ENCODE assay signal across 35 mouse cellular contexts in the genomic region with DNA sequence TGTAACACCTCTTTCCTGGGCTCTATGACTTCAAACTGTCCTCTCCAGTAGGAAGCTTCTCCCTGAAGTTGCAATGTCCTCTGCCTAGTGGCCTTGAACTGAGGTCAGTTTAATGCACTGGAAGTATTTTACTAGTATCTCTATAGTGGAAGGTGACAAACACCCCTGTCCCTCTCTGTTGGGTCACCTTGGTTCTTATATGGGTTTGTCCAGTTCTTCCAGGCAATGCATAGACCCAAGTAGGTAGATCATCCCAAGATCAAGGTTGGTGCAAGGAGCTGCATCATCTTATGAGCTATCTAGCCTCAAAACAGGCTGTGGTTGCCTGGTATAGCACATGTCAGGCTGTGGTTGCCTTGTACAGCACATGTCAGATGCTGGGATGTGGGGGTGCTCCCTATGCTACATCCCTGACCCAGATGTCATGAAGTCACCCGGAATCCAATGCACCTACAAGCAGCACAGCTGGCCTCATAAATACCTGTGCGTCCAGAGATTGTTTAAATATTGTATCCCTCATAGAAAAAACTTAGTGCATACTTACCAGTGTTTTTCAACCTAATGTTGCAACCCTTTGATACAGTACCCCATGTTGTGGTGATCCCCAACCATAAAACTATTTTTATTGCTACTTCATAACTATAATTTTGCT.
"Had no signal": no experiment of that assay in that cellular context is flagged by ENCODE, and none has a peak within 500 bp of the region (broad histone marks: within the 10 kb centered on the region; RNA-seq: fewer than 3 reads in every experiment).

No protein-coding gene starts in this region.

- DNase-seq: heart, postnatal 10 days; heart, postnatal 14 days; heart, postnatal 36 days; heart, postnatal 4 days; kidney, adult 11 months; kidney, adult 18-20 months; kidney, adult 2 months; kidney, adult 8-10 months; kidney, adult 9 months; kidney, postnatal 10 days; kidney, postnatal 14 days; kidney, postnatal 25 days; kidney, postnatal 36 days; kidney, postnatal 4 days; layer of hippocampus, adult 9-11 months; layer of hippocampus, postnatal 36 days had no signal

- H3K27ac ChIP-seq: heart, embryonic 13.5 days; heart, embryonic 15.5 days; hindbrain, embryonic 10.5 days; hindbrain, embryonic 12.5 days; hindbrain, embryonic 13.5 days; hindbrain, embryonic 14.5 days; hindbrain, embryonic 15.5 days; hindbrain, postnatal 0 days; intestine, embryonic 15.5 days; kidney, embryonic 15.5 days; kidney, postnatal 0 days; layer of hippocampus, adult 2 months; left cerebral cortex, adult 2 months had no signal

- H3K9ac ChIP-seq: heart, embryonic 12.5 days; heart, embryonic 13.5 days; heart, embryonic 15.5 days; hindbrain, embryonic 12.5 days; hindbrain, embryonic 13.5 days; hindbrain, embryonic 14.5 days; hindbrain, embryonic 15.5 days; intestine, embryonic 15.5 days; kidney, embryonic 15.5 days had no signal

- H3K4me3 ChIP-seq: heart, embryonic 12.5 days; heart, embryonic 13.5 days; heart, embryonic 15.5 days; hindbrain, embryonic 10.5 days; hindbrain, embryonic 12.5 days; hindbrain, embryonic 13.5 days; hindbrain, embryonic 15.5 days; intestine, embryonic 15.5 days; kidney, embryonic 15.5 days; layer of hippocampus, adult 2 months; left cerebral cortex, adult 2 months had no signal

- H3K27me3 ChIP-seq: heart, embryonic 13.5 days; heart, embryonic 15.5 days; hindbrain, embryonic 12.5 days; hindbrain, embryonic 13.5 days; hindbrain, embryonic 15.5 days; intestine, embryonic 15.5 days; kidney, embryonic 15.5 days had no signal

- H3K36me3 ChIP-seq: heart, embryonic 12.5 days; heart, embryonic 13.5 days; heart, embryonic 15.5 days; hindbrain, embryonic 10.5 days; hindbrain, embryonic 12.5 days; hindbrain, embryonic 13.5 days; hindbrain, embryonic 15.5 days; intestine, embryonic 15.5 days; kidney, embryonic 15.5 days had no signal

- H3K4me1 ChIP-seq: heart, embryonic 12.5 days; heart, embryonic 13.5 days; heart, embryonic 15.5 days; hindbrain, embryonic 12.5 days; hindbrain, embryonic 15.5 days; intestine, embryonic 15.5 days had no signal

- H3K9me3 ChIP-seq: heart, embryonic 13.5 days; heart, embryonic 15.5 days; hindbrain, embryonic 10.5 days; hindbrain, embryonic 12.5 days; hindbrain, embryonic 13.5 days; hindbrain, embryonic 15.5 days; intestine, embryonic 15.5 days; kidney, embryonic 15.5 days had no signal

- ATAC-seq: hindbrain, embryonic 16.5 days; hindbrain, postnatal 0 days; inflammation-experienced regulatory T-cells, adult 6 months; intestine, embryonic 15.5 days; intestine, embryonic 16.5 days; intestine, postnatal 0 days had no signal

- H3K4me2 ChIP-seq: heart, embryonic 11.5 days; heart, embryonic 12.5 days; heart, embryonic 13.5 days; heart, embryonic 15.5 days; hindbrain, embryonic 12.5 days; hindbrain, embryonic 13.5 days; hindbrain, embryonic 14.5 days; hindbrain, embryonic 15.5 days; intestine, embryonic 15.5 days; kidney, embryonic 15.5 days had no signal
